Mouse (Mus musculus) embryonic fibroblast, embryonic 13.5 days (primary cell): ENCODE measurements around the gene Cnot6l. TPM values are rescaled to one million over a fixed set of nuclear protein-coding genes. Genes with fewer than 3 reads are reported as not detected.

Experiments
- H3K27ac ChIP-seq: 2 replicates; pipeline ENCODE4 v1.5.1; 2012; ENCODE audit warnings: low read length, control low read depth, inconsistent platforms; ENCODE audit not compliant: insufficient read depth
- H3K4me1 ChIP-seq: 2 replicates; pipeline ENCODE4 v1.6.1; 2011; ENCODE audit warnings: low read length; ENCODE audit not compliant: control insufficient read depth, insufficient read depth
- H3K4me3 ChIP-seq: 2 replicates; pipeline ENCODE4 v1.5.1; 2011; ENCODE audit warnings: mild to moderate bottlenecking, control low read depth, low read length; ENCODE audit not compliant: insufficient read depth
- CTCF ChIP-seq: IDR thresholded peaks from 2 replicates; pipeline ENCODE4 v1.5.1; 2011; ENCODE audit warnings: mild to moderate bottlenecking, control low read depth, low read length, moderate library complexity, borderline replicate concordance; ENCODE audit not compliant: insufficient read depth
- POLR2A ChIP-seq: IDR thresholded peaks from 2 replicates; pipeline ENCODE4 v1.6.1; 2011; ENCODE audit warnings: low read depth, mild to moderate bottlenecking, control low read depth, low read length, moderate library complexity
- polyA plus RNA-seq: library from polyadenylated mRNA; stranded (reverse); fragments of >200 nt; gene quantifications from 2 replicates; pipeline ENCODE4 v1.2.4, GENCODE M21; 2011; ENCODE audit warnings: low read depth; ENCODE audit not compliant: missing spikeins, insufficient read length

Cnot6l gene
- polyA plus RNA-seq, 1 experiment, result 65.6 TPM

GRCm38 (mm10) chr5:96034101-96034500 is 129.9 kb downstream of the Cnot6l start:
- Histone ChIP-seq H3K4me3 (no peak overlapping the region), H3K4me1 (no peaks in the 10 kb centered on the region), H3K27ac (no peak overlapping the region)
- no peak for TF ChIP-seq CTCF
- no peak for TF ChIP-seq POLR2A

DNA sequence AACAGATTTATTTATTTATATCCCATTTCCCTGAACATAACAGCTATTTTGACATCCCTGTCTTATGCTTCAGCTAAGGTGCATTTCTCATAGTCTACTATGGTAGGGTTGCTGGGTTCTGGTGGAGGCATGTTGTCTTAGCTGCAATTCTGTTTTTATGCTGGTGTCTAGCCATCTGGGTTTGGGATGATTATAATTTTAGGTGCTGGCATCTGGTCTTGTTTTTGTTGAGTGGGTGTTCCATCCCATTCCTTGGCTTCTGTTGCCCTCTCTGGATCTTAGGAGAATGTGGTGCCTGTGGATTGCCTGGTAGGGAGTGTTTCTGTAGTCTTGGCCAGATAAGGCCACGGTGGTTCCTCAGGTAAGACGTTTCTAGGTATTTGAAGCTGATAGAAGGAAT is 134.2 kb downstream of the Cnot6l start:
- Histone ChIP-seq H3K4me1 (no peaks in the 10 kb centered on the region), H3K4me3 (no peak overlapping the region), H3K27ac (no peak overlapping the region)
- TF ChIP-seq CTCF (no peak), POLR2A (no peak)

Other genes with a start within 250 kb of the Cnot6l start
- gene Cxcl13, start 207.2 kb downstream of the Cnot6l start, polyA plus RNA-seq, result not detected in 2 replicates
- 14.4 TPM in 2 replicates for gene Mrpl1, start 45.3 kb upstream of the Cnot6l start, polyA plus RNA-seq
- gene Fras1, start 209.8 kb upstream of the Cnot6l start, polyA plus RNA-seq, result 1.2 and 2.2 TPM in 2 replicates